Mouse (Mus musculus) cortical plate, adult 2 months (tissue): ENCODE measurements at regions not wholly inside any gene's neighbourhood (a gene's known extent, or its start where the extent isn't known, plus 50 kb on each side); places are given as distances from the start of the nearest gene placed in this dataset.

ENCODE experiments used
- H3K27ac ChIP-seq: fragments of 200-500 bp; 2 replicates; pipeline ENCODE4 v1.5.1; 2012; ENCODE audit warnings: low read length, control low read depth, inconsistent platforms; ENCODE audit not compliant: insufficient read depth
- H3K4me1 ChIP-seq: fragments of 200-500 bp; 2 replicates; pipeline ENCODE4 v1.6.1; 2011; ENCODE audit warnings: low read length; ENCODE audit not compliant: control insufficient read depth, insufficient read depth
- H3K4me3 ChIP-seq: fragments of 200-500 bp; 2 replicates; pipeline ENCODE4 v1.5.1; 2011; ENCODE audit warnings: mild to moderate bottlenecking, low read length, control low read depth; ENCODE audit not compliant: insufficient read depth
- CTCF ChIP-seq: fragments of 200-500 bp; IDR thresholded peaks from 2 replicates; pipeline ENCODE4 v1.5.1; 2011; ENCODE audit warnings: mild to moderate bottlenecking, control low read depth, low read length; ENCODE audit not compliant: insufficient read depth; ENCODE audit errors: extremely low read depth
- POLR2A ChIP-seq: fragments of 200-500 bp; IDR thresholded peaks from 2 replicates; pipeline ENCODE4 v1.6.1; 2011; ENCODE audit warnings: mild to moderate bottlenecking, low read length, control low read depth; ENCODE audit not compliant: insufficient read depth; ENCODE audit errors: extremely low read depth

GRCm38 (mm10) chr19:25729103-25729502 is 56.9 kb downstream of the Dmrt2 start:
- H3K4me1 ChIP-seq = no peaks in the 10 kb centered on the region
- no peak overlapping the region for H3K27ac ChIP-seq
- TF ChIP-seq CTCF (no peak), POLR2A (no peak)
- H3K4me3 ChIP-seq = no peak overlapping the region

GRCm38 (mm10) chr19:25729633-25730032 is 57.4 kb downstream of the Dmrt2 start:
- H3K4me3 ChIP-seq = no peak overlapping the region
- H3K4me1 ChIP-seq = no peaks in the 10 kb centered on the region
- no peak overlapping the region for H3K27ac ChIP-seq
- TF ChIP-seq POLR2A (no peak), CTCF (no peak)

- H3K4me3 ChIP-seq = no peak overlapping the region
- no peaks in the 10 kb centered on the region for H3K4me1 ChIP-seq
- H3K27ac ChIP-seq = no peak overlapping the region
- TF ChIP-seq POLR2A = no peak
Observed at GRCm38 (mm10) chr19:25778455-25778854, 106.2 kb downstream of the Dmrt2 start.

- Histone ChIP-seq H3K27ac (no peak overlapping the region), H3K4me1 (no peaks in the 10 kb centered on the region), H3K4me3 (no peak overlapping the region)
- TF ChIP-seq POLR2A (no peak), CTCF (no peak)
Observed at GRCm38 (mm10) chr19:25779356-25779755, 107.1 kb downstream of the Dmrt2 start.

GRCm38 (mm10) chr19:25781314-25781713 is 109.1 kb downstream of the Dmrt2 start:
- H3K4me1 ChIP-seq = no peaks in the 10 kb centered on the region
- H3K4me3 ChIP-seq = no peak overlapping the region
- no peak overlapping the region for H3K27ac ChIP-seq
- TF ChIP-seq POLR2A (no peak), CTCF (no peak)

- no peak for TF ChIP-seq CTCF
- no peak for TF ChIP-seq POLR2A
- Histone ChIP-seq H3K27ac (no peak overlapping the region), H3K4me1 (no peaks in the 10 kb centered on the region), H3K4me3 (no peak overlapping the region)
Observed at GRCm38 (mm10) chr19:25802692-25803091, 130.5 kb downstream of the Dmrt2 start.

- Histone ChIP-seq H3K27ac (no peak overlapping the region), H3K4me3 (no peak overlapping the region), H3K4me1 (no peaks in the 10 kb centered on the region)
- no peak for TF ChIP-seq CTCF
- no peak for TF ChIP-seq POLR2A
Observed at GRCm38 (mm10) chr19:25805351-25805750, 133.1 kb downstream of the Dmrt2 start.

- TF ChIP-seq CTCF = no peak
- no peak for TF ChIP-seq POLR2A
- Histone ChIP-seq H3K4me1 (no peaks in the 10 kb centered on the region), H3K4me3 (no peak overlapping the region), H3K27ac (no peak overlapping the region)
Observed at GRCm38 (mm10) chr19:25813651-25814050, 141.4 kb downstream of the Dmrt2 start.

GRCm38 (mm10) chr19:25845158-25845557 is 172.9 kb downstream of the Dmrt2 start:
- TF ChIP-seq POLR2A (no peak), CTCF (no peak)
- Histone ChIP-seq H3K4me3 (no peak overlapping the region), H3K27ac (no peak overlapping the region), H3K4me1 (no peaks in the 10 kb centered on the region)

- H3K27ac ChIP-seq = no peak overlapping the region
Observed at GRCm38 (mm10) chr19:25856344-25856743, 184.1 kb downstream of the Dmrt2 start.

GRCm38 (mm10) chr19:25863312-25863711 is 191.1 kb downstream of the Dmrt2 start:
- Histone ChIP-seq H3K4me3 (no peak overlapping the region), H3K4me1 (no peaks in the 10 kb centered on the region), H3K27ac (no peak overlapping the region)
- TF ChIP-seq CTCF (no peak), POLR2A (no peak)

More at GRCm38 (mm10) chr19:25856344-25856743, 184.1 kb downstream of the Dmrt2 start:
- Histone ChIP-seq H3K4me1 (no peaks in the 10 kb centered on the region), H3K4me3 (no peak overlapping the region)
- TF ChIP-seq POLR2A = no peak
- no peak for TF ChIP-seq CTCF
